Mouse (Mus musculus) gastrocnemius, postnatal 36 days (tissue): ENCODE results near the gene Micu1. TPM values are rescaled to one million over a fixed set of nuclear protein-coding genes. Genes with fewer than 3 reads are reported as not detected.
A peak's percentile ranks its signal among the peaks of the same experiment; 100 is the strongest.
"Not testable (repeated sequence)": the region's sequence is repeated elsewhere in the genome, so short reads cannot be mapped to it uniquely, and the experiment has no call there.

Experiments
- DNase-seq, 2 experiments: peaks; one replicate each; pipeline ENCODE4 v3.0.0; 2022
- intact Hi-C: fragments of 180-260 bp; cut with DNase I; formaldehyde crosslinking; loops from one replicate; pipeline ENCODE4 v1.15.1; 2025
- total RNA-seq, 2 experiments: library from RNA; stranded (reverse); gene quantifications; 2 replicates each; pipeline ENCODE4 v1.2.3; 2021

The Micu1 gene
- total RNA-seq, 2 experiments from 2014 or later, result 47.8 to 53.1 TPM

GRCm38 (mm10) chr10:59835301-59836155, 133.3 kb downstream of the Micu1 start:
- DNase-seq, result no peak
- intact Hi-C loops, result no loop called here

GRCm38 (mm10) chr10:59837490-59837889, 135.2 kb downstream of the Micu1 start:
- no peak for DNase-seq
- intact Hi-C loops, result no loop called here

- intact Hi-C loops, result no loop called here
- DNase-seq, result no peak
Measured at GRCm38 (mm10) chr10:59841434-59841833, 139.2 kb downstream of the Micu1 start.

- intact Hi-C loops, result no loop called here
Measured at GRCm38 (mm10) chr10:59843125-59843524, 140.8 kb downstream of the Micu1 start.

GRCm38 (mm10) chr10:59844686-59845085, 142.4 kb downstream of the Micu1 start:
- DNase-seq, result peak in 1 of 2 experiments; percentile 22
- intact Hi-C loops, result no loop called here

More at GRCm38 (mm10) chr10:59843125-59843524, 140.8 kb downstream of the Micu1 start:
- no peak for DNase-seq

- intact Hi-C loops, result no loop called here
- no peak for DNase-seq
Measured at GRCm38 (mm10) chr10:59846416-59846815, 144.1 kb downstream of the Micu1 start.

- intact Hi-C loops, result no loop called here
- DNase-seq, result no peak
Measured at GRCm38 (mm10) chr10:59848079-59848877, 146.0 kb downstream of the Micu1 start.

- intact Hi-C loops, result no loop called here
- DNase-seq, result no peak
Measured at GRCm38 (mm10) chr10:59848953-59849352, 146.7 kb downstream of the Micu1 start.

GRCm38 (mm10) chr10:59849371-59849770, 147.1 kb downstream of the Micu1 start:
- DNase-seq, result no peak
- intact Hi-C loops, result no loop called here

- intact Hi-C loops, result no loop called here
Measured at GRCm38 (mm10) chr10:59857157-59857556, 154.9 kb downstream of the Micu1 start.

GRCm38 (mm10) chr10:59860684-59861083, 158.4 kb downstream of the Micu1 start:
- DNase-seq, result no peak
- intact Hi-C loops, result loop anchor here (5.0 to 10.0 kb wide), 3 partner anchors 46 to 408 kb away; partner anchors contain the start of genes Gm10322 and Mcu

More at GRCm38 (mm10) chr10:59857157-59857556, 154.9 kb downstream of the Micu1 start:
- no peak for DNase-seq

GRCm38 (mm10) chr10:59861201-59861600, 158.9 kb downstream of the Micu1 start:
- no peak for DNase-seq
- intact Hi-C loops, result loop anchor here (5.0 to 10.0 kb wide), 3 partner anchors 46 to 409 kb away; partner anchors contain the start of genes Gm10322 and Mcu

- intact Hi-C loops, result loop anchor here (5.0 to 10.0 kb wide), 3 partner anchors 48 to 411 kb away; partner anchors contain the start of genes Gm10322 and Mcu
- DNase-seq, result no peak
Measured at GRCm38 (mm10) chr10:59862816-59863440, 160.7 kb downstream of the Micu1 start.

GRCm38 (mm10) chr10:59863620-59864019, 161.3 kb downstream of the Micu1 start:
- intact Hi-C loops, result loop anchor here (5.0 to 10.0 kb wide), 3 partner anchors 49 to 411 kb away; partner anchors contain the start of genes Gm10322 and Mcu

GRCm38 (mm10) chr10:59864232-59864875, 162.1 kb downstream of the Micu1 start:
- no peak for DNase-seq
- intact Hi-C loops, result loop anchor here (5.0 to 10.0 kb wide), 3 partner anchors 50 to 412 kb away; partner anchors contain the start of genes Gm10322 and Mcu

More at GRCm38 (mm10) chr10:59863620-59864019, 161.3 kb downstream of the Micu1 start:
- DNase-seq, result no peak

GRCm38 (mm10) chr10:59864884-59865726, 162.8 kb downstream of the Micu1 start:
- intact Hi-C loops, result loop anchor here (5.0 to 10.0 kb wide), 5 partner anchors 50 to 573 kb away; partner anchors contain the start of genes Gm10322 and Mcu
- DNase-seq, result peak; percentile 80 to 85

- no peak for DNase-seq
- intact Hi-C loops, result loop anchor here (5.0 to 10.0 kb wide), 3 partner anchors 53 to 576 kb away; no protein-coding TSS in a partner anchor
Measured at GRCm38 (mm10) chr10:59868266-59868665, 166.0 kb downstream of the Micu1 start.

GRCm38 (mm10) chr10:59870038-59870437, 167.8 kb downstream of the Micu1 start:
- no peak for DNase-seq
- intact Hi-C loops, result no loop called here

- intact Hi-C loops, DNase-seq: not testable (repeated sequence)
Measured at GRCm38 (mm10) chr10:59872651-59873050, 170.4 kb downstream of the Micu1 start.
